Mouse (Mus musculus) frontal cortex, postnatal 14 days (tissue): ENCODE measurements around the gene Kctd8.

ENCODE experiments used
- DNase-seq, 2 experiments: peaks; one replicate each; pipeline ENCODE4 v3.0.0; 2022; ENCODE audit warnings: low spot score in 2 of 2

Gene Kctd8

GRCm38 (mm10) chr5:69159897-69160509 is 181.5 kb downstream of the Kctd8 start:
- no peak for DNase-seq

GRCm38 (mm10) chr5:69156489-69156888 is 185.0 kb downstream of the Kctd8 start:
- no peak for DNase-seq

- DNase-seq = no peak
These were observed 195.7 kb downstream of the Kctd8 start for GRCm38 (mm10) chr5:69145827-69146226.

- DNase-seq = no peak
These were observed 200.4 kb downstream of the Kctd8 start for GRCm38 (mm10) chr5:69141082-69141481.

GRCm38 (mm10) chr5:69108718-69109117 is 232.8 kb downstream of the Kctd8 start:
- no peak for DNase-seq

- no peak for DNase-seq
These were observed 252.6 kb downstream of the Kctd8 start for GRCm38 (mm10) chr5:69088912-69089311.
